Mouse (Mus musculus): ENCODE measurements around the gene Tas2r144. TPM values are rescaled to one million over a fixed set of nuclear protein-coding genes. Genes with fewer than 3 reads are reported as not detected.

The Tas2r144 gene
- total and polyA plus RNA-seq, 3 experiments: not detected

- no peaks in the 10 kb centered on the region for H3K4me1 ChIP-seq (ENCODE audit: control insufficient read depth in 1 of 2, insufficient read depth in 2 of 2)
- in situ Hi-C loops (cut with MboI; ENCODE audit: low pct_ligation_motif_present, low pct_unique_long_range_greater_than_20kb, low sequenced_read_pairs) (loop anchor here (25.0 kb wide), 1 partner anchor 340 kb away; the partner anchor contains the start of gene Tcaf3), dilution Hi-C loops (cut with MboI; ENCODE audit: extremely low pct_ligation_motif_present, extremely low pct_unique_long_range_greater_than_20kb, low sequenced_read_pairs) (no loop called here)
- no peaks in the 10 kb centered on the region for H3K36me3 ChIP-seq (replicated peaks in 1 of 2; ENCODE audit: control insufficient read depth in 1 of 2, insufficient read depth in 1 of 2, low read length in 1 of 2)
- H3K27me3 ChIP-seq (replicated peaks): no peaks in the 10 kb centered on the region
- H3K9me3 ChIP-seq (replicated peaks; ENCODE audit: low read length): no peaks in the 10 kb centered on the region
- H3K9ac ChIP-seq (ENCODE audit: insufficient read depth, low read depth): no peak overlapping the region
- DNase-seq (ENCODE audit: extremely low read depth): peak; percentile 7
- H3K4me3 ChIP-seq (replicated peaks in 1 of 3; ENCODE audit: low read depth in 2 of 3, low read length in 2 of 3, poor library complexity in 1 of 3): no peak overlapping the region
- H3K27ac ChIP-seq (ENCODE audit: insufficient read depth, low read depth): no peak overlapping the region
- H3K4me2 ChIP-seq (ENCODE audit: insufficient read depth, low read depth, poor library complexity, severe bottlenecking): no peak overlapping the region
- TF ChIP-seq MAZ (IDR thresholded peaks at IDR 0.05; ENCODE audit: low read depth, low read length): no peak
- TF ChIP-seq MYC (IDR thresholded peaks at IDR 0.05; ENCODE audit: low read depth, low read length): no peak
- no peak for TF ChIP-seq SIN3A (IDR thresholded peaks at IDR 0.05; ENCODE audit: low read length)
- TF ChIP-seq JUN (IDR thresholded peaks at IDR 0.05; ENCODE audit: insufficient read depth, low read depth, low read length): no peak
- TF ChIP-seq ETS1 (conservative IDR thresholded peaks at IDR 0.05; ENCODE audit: low read depth, low read length): no peak
- TF ChIP-seq CHD1 (IDR thresholded peaks at IDR 0.05; ENCODE audit: low read depth, low read length): no peak
- no peak for TF ChIP-seq BHLHE40 (IDR thresholded peaks at IDR 0.05; ENCODE audit: low read depth, low read length)
- no peak for TF ChIP-seq MXI1 (IDR thresholded peaks at IDR 0.05; ENCODE audit: low read depth, low read length)
- no peak for TF ChIP-seq TBP (conservative IDR thresholded peaks at IDR 0.05; ENCODE audit: low read depth, low read length)
- TF ChIP-seq NRF1 (IDR thresholded peaks at IDR 0.05; ENCODE audit: low read depth, low read length): no peak
- TF ChIP-seq POLR2A (IDR thresholded peaks at IDR 0.05; ENCODE audit: low read depth, low read length): no peak
- TF ChIP-seq TCF12 (IDR thresholded peaks at IDR 0.05; ENCODE audit: low read depth, low read length): no peak
- no peak for TF ChIP-seq PAX5 (IDR thresholded peaks at IDR 0.05; ENCODE audit: low read length)
- TF ChIP-seq MAFK (IDR thresholded peaks at IDR 0.05; ENCODE audit: insufficient replicate concordance, low read length): no peak
- TF ChIP-seq MEF2A (IDR thresholded peaks at IDR 0.05; ENCODE audit: borderline replicate concordance, low read depth, low read length): no peak
- no peak for TF ChIP-seq GABPA (IDR thresholded peaks at IDR 0.05; ENCODE audit: insufficient replicate concordance, low read depth, low read length)
- TF ChIP-seq NELFE (IDR thresholded peaks at IDR 0.05; ENCODE audit: low read depth, low read length): no peak
- no peak for TF ChIP-seq IRF4 (IDR thresholded peaks at IDR 0.05; ENCODE audit: low read depth, low read length)
- TF ChIP-seq MAX (IDR thresholded peaks at IDR 0.05; ENCODE audit: low read length): no peak
- TF ChIP-seq EP300 (IDR thresholded peaks at IDR 0.05; ENCODE audit: low read length): no peak
- no peaks in the 10 kb centered on the region for H3K79me2 ChIP-seq (replicated peaks; ENCODE audit: control insufficient read depth, extremely low read depth, insufficient read depth, poor library complexity, severe bottlenecking)
Observed at GRCm38 (mm10) chr6:42247173-42247572, 32.0 kb downstream of the Tas2r144 start.

- no peak overlapping the region for H3K27ac ChIP-seq (ENCODE audit: insufficient read depth, low read depth)
- no peaks in the 10 kb centered on the region for H3K79me2 ChIP-seq (replicated peaks; ENCODE audit: control insufficient read depth, extremely low read depth, insufficient read depth, poor library complexity, severe bottlenecking)
- dilution Hi-C loops (cut with MboI; ENCODE audit: extremely low pct_ligation_motif_present, extremely low pct_unique_long_range_greater_than_20kb, low sequenced_read_pairs): no loop called here
- H3K4me1 ChIP-seq (ENCODE audit: control insufficient read depth in 1 of 2, insufficient read depth in 2 of 2): no peaks in the 10 kb centered on the region
- no peak overlapping the region for H3K9ac ChIP-seq (ENCODE audit: insufficient read depth, low read depth)
- no peak for DNase-seq (ENCODE audit: extremely low read depth)
- no peaks in the 10 kb centered on the region for H3K36me3 ChIP-seq (replicated peaks in 1 of 2; ENCODE audit: control insufficient read depth in 1 of 2, insufficient read depth in 1 of 2, low read length in 1 of 2)
- H3K9me3 ChIP-seq (replicated peaks; ENCODE audit: low read length): no peaks in the 10 kb centered on the region
- H3K27me3 ChIP-seq (replicated peaks): no peaks in the 10 kb centered on the region
- no peak overlapping the region for H3K4me2 ChIP-seq (ENCODE audit: insufficient read depth, low read depth, poor library complexity, severe bottlenecking)
- TF ChIP-seq HCFC1 (IDR thresholded peaks at IDR 0.05; ENCODE audit: low read depth, low read length): no peak
- TF ChIP-seq GABPA (IDR thresholded peaks at IDR 0.05; ENCODE audit: insufficient replicate concordance, low read depth, low read length): no peak
- no peak for TF ChIP-seq CHD1 (IDR thresholded peaks at IDR 0.05; ENCODE audit: low read depth, low read length)
- no peak for TF ChIP-seq PAX5 (IDR thresholded peaks at IDR 0.05; ENCODE audit: low read length)
- TF ChIP-seq MXI1 (IDR thresholded peaks at IDR 0.05; ENCODE audit: low read depth, low read length): no peak
- no peak for TF ChIP-seq CTCF (conservative IDR thresholded peaks at IDR 0.05 in 1 of 2, IDR thresholded peaks at IDR 0.05 in 1 of 2; ENCODE audit: low read depth in 2 of 2, low read length in 2 of 2)
- TF ChIP-seq SMC3 (IDR thresholded peaks at IDR 0.05; ENCODE audit: low read depth, low read length): no peak
- H3K4me3 ChIP-seq (replicated peaks in 1 of 3; ENCODE audit: low read depth in 2 of 3, low read length in 2 of 3, poor library complexity in 1 of 3): no peak overlapping the region
- in situ Hi-C loops (cut with MboI; ENCODE audit: low pct_ligation_motif_present, low pct_unique_long_range_greater_than_20kb, low sequenced_read_pairs): loop anchor here (25.0 kb wide), 1 partner anchor 339 kb away; the partner anchor contains the start of gene Tcaf3
Observed at GRCm38 (mm10) chr6:42247981-42248380, 32.9 kb downstream of the Tas2r144 start.
